Mouse (Mus musculus) monocyte, adult 5-6 weeks (primary cell): ENCODE measurements around the gene Plod1. TPM values are rescaled to one million over a fixed set of nuclear protein-coding genes. Genes with fewer than 3 reads are reported as not detected.

Experiments
- ATAC-seq: fragments of 153-309, 156-312 bp; replicated peaks from 2 replicates; pipeline ENCODE4 v1.8.0; 2017; ENCODE audit warnings: mild to moderate bottlenecking; ENCODE audit not compliant: low TSS enrichment, insufficient number of reproducible peaks, severe bottlenecking, poor library complexity, low FRiP score
- total RNA-seq: library from RNA; stranded (forward); fragments of 200-1000, 200-491, 200-594 nt; gene quantifications from 3 replicates; pipeline ENCODE4 v1.2.3, GENCODE M21; 2017

The Plod1 gene
- total RNA-seq, 1 experiment from 2014 or later, result 11.0 TPM

- no peak for ATAC-seq
Observed at GRCm38 (mm10) chr4:147940111-147940510, 3.5 kb upstream of the Plod1 start.

- ATAC-seq, result no peak
Observed at GRCm38 (mm10) chr4:147938148-147939096, 1.9 kb upstream of the Plod1 start.

- ATAC-seq, result no peak
Observed at GRCm38 (mm10) chr4:147937486-147937885, 919 bp upstream of the Plod1 start.

DNA sequence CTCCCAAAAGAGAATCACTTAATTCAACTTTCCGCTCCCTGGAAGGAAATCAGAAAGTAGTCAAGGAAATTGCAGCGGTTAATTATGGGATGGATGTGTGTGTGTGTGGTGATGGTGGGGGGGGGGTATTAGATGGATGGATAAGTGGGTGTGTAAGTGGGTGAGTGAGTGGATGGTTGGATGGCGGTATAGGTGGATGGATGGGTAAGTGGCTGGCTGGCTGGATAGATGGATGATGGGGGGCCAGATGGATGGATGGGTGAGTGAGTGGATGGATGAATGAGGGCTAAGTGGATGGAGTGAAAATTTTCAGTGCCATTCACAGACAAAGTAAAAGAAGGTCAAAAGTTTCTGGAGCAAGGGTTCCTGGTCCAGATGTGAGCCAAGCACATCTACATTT is 454 bp upstream of the Plod1 start:
- no peak for ATAC-seq

DNA sequence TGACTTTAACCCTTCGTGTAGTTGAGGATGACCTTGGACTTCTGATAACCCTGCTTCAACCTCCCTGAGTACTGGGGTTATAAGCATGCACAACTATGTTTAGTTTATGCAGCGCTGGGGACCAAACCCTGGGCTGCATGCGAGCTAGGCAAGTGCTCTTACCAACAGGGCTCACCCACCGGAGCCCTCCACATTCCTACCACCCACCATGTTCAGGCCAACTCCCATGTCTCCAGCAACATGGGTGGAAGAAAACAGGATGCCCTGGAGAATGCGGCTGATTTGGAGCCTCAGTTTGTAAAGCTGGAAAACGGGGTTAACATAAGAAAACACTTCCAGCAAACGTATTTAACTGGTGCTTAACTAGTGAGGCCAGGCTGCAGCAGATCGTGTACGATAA is 663 bp downstream of the Plod1 start:
- no peak for ATAC-seq

DNA sequence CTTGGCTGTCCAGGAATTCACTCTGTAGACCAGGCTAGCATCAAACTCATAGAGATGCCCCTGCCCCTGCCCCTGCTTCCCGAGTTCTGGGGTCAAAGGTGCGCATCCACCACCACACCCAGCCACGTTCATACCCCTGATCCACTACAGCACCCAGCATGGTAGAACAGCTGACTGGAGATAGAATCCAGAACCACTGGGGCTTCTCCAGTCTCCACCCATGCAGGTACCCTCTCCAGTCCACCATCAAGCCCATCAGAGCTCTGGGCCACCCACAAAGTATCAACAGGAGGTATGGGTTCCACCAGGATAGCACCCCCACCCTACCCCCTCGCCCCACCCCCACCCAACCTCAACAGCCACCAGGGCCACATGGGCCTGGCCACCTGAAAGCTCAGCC is 2.0 kb downstream of the Plod1 start:
- no peak for ATAC-seq

- no peak for ATAC-seq
Observed at GRCm38 (mm10) chr4:147934134-147934533, 2.4 kb downstream of the Plod1 start.

DNA sequence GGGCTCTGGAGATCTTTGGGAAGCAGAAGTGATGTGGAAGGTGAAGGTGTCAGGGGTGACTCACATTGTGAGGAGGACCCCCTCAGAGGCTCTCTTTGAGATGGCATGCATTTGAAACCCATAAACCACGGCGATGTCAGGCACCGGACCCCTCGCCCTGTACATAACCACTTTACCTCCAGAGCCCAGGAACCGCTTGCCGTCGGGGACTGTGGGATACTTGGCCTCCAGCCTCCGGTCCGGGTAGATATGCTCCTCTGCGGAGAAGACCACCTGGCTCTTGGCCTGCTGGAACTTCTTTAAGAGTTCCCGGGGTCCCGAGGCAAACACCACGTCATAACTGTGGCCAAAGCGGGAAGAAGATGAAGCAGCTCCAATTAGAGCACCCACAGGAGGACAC is 5.6 kb downstream of the Plod1 start:
- no peak for ATAC-seq

GRCm38 (mm10) chr4:147928540-147928939 is 8.0 kb downstream of the Plod1 start:
- no peak for ATAC-seq

GRCm38 (mm10) chr4:147928136-147928535 is 8.4 kb downstream of the Plod1 start:
- ATAC-seq, result no peak

DNA sequence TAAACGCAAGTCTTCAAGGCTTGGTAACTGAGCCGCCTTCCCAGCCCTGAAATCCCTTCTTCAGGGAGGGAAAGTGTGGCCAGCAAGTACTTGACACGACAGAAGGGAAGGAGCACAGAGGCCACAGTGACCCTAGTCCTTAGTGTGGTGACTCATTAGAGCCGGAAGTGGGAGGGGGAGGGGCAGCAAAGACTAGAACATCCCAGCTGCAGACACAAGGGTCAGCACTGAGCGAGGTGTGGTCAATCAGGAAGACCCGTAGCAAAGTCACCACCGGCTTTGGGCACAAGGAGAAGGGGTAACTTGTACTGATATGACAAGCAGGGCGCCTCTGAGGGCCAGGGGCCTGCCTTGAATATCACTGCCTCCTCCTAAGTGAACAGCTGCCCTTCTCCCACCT is 8.9 kb downstream of the Plod1 start:
- ATAC-seq, result no peak

- ATAC-seq, result no peak
Observed at GRCm38 (mm10) chr4:147922341-147922740, 14.2 kb downstream of the Plod1 start.

DNA sequence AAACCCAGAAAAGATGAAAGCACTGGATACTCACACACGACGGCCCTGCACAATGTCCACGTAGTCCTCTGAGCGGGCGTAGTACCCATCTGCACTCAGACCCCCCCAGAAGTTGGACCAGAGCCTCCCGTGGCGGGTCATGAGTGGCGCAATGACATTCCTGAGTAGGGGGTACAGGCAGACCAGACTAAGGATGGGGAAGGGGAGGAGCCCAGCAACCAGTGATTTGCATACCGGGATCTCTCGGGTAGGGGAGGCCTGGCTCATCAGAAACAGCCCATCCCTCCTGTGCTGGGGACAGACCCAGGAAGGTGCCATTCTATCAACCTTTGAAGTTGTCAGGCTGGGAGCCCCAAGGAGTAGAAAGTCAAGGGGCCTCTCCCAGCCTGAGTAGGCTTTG is 15.6 kb downstream of the Plod1 start:
- no peak for ATAC-seq

DNA sequence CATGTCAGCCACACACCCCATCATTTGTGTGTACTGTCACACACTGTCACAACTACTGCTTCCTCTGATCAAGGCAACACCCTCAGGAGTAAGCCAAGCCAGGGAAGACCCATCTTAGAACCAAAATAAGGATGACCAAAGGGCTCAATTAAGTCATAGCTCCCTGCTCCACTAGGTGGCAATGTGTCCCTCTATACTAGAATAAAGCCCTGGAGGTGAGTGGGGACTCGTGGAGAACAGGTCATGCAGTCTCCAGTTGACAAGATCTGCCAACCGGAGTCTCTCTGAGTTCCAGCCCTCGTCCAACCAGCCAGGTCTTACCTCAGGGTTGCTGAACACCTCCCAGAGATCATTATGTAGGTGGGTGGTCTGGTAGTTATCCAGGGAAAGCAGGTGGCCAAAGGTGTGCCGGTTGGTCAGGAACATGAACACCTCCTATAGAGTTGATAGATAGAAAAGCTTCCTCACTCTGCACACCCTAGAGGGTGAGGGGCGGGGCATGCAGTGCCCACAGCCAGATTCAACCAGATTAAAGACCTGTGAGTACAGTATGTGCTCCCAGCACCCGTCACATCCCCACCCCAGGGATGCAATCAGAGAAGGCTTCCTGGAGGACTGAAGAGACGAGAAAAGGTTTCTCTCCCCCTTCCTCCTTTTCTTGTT is 18.0 kb downstream of the Plod1 start:
- ATAC-seq, result peak; percentile 36; the same call in 1 of the 2 replicates

DNA sequence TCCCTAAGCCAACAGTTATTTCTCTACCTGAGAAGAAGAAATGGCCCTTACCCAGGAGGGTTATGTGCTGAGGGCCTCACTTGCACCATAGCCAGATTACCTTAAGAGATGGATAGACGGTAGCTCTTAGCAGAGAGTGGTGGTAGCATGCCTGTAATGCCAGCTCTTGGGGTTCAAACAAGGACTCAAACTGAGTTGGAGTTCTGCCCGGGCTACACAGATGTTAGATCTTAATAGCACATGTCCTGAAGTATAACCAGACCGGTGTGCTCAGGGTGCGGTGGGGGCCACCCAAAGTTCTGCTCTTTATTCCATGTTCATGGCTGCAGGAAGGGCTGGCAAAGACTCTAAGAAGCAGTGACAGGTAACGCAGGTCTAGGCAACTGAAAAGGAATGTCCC is 27.1 kb downstream of the Plod1 start:
- no peak for ATAC-seq

GRCm38 (mm10) chr4:147906230-147906629 is 30.3 kb downstream of the Plod1 start:
- no peak for ATAC-seq

DNA sequence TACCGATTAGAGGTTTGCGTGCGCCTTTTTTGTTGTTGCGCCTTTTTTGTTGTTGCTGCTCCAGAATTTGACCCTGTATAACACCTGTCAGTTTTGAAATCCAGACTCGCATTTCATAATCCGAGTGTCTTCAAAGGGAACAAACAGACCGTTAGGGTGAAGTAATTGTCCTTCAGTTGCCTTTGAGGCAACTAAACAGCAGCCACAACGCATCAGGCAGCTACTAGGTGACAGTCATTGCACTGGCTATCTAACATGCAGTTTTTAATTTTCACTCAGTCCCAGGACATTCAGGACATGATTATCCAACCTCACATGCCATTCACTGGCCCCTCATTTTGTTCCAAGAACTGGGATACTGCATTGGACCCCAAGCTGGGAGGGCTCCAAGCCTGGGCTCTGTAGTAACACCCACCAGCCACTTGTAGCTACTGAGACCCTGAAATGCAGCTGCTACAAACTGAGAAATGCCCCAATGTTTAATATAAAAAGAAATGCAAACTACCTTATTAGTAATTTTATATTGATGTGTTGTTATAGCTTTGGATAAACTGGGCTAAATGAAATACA is 31.4 kb downstream of the Plod1 start:
- ATAC-seq, result no peak

DNA sequence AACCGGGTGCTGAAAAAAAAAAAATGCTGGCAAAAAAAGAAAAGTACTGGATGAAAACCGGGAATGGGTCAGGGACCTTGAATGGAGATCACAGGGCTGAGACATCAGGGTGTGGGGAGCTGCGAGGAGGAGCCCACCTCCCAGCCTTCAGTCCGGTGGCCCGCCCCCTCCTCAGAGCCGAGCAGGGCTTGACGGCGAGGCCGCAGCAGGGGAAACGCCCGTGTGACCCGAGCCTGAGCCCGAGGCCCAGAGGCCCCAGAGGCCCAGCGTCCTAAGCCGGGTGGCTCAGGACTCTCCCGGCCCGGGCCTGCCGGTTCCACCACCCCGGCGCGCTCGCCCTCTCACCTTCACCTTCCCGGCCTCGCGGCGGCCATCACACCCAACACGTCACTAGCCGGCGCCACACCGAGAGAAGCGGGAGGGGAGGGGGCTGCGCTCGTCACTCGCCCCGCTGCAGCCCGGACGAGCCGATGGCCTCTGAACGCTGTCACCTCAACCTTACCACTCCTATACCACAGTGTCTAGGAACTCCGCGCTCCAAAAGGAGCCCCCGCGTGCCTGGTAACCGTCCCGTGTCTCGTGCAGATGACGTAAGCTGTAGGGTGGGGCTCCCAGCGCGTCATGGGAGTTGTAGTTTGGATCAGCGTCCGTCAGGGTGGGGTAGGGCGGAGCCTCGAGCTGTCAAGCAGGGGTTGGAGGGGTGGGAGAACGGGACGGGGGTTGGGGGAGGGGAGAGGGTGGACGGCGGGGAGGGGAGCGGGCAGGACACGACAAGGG is 32.1 kb downstream of the Plod1 start, which contains the start of gene Mfn2:
TSS of gene Mfn2 (minus strand) at position 392 of the 777 bp plus-strand sequence.
- ATAC-seq, result peak; percentile 89

DNA sequence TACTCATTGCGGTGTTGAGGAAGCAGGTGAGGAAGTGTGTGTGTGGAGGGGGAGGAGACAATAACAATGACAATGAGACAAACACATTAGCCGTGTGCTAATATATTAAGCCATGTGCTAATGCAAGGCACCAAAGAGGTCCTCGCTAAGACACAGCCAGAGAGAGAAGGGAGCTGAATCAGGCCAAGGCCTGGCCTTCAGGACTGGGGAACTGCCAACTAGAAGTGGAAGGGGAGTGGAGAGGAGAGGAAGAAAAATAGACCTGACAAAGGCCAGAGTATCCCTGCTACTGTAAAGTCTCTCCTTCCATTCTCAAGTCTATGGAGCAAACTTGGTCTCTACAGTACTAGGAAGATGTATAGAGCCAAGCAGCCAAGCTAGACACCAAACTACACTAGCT is 33.0 kb downstream of the Plod1 start:
- no peak for ATAC-seq
